9 mouse cellular contexts compared by ENCODE assay signal in the genomic region with DNA sequence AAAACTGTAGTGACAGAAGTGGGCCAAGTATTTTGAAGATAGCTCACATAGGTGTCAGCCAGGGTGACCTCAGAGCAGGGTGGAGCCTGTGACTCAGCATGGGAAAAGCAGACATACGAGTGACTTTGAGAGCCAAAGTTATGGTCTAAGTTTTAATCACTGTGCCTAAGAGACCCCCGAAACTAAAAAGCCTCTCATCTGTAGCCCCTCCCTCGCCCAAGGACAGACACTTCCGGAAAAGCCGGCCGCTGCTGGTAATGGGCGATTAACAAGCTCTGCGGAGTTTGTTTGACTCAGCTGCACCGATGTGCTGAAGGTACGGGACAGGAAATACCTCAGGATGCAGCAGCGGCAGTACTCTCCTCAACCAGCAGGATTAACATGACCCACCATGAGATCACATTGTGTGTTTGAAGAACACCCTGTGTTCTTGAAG.
A peak's percentile ranks its signal among the peaks of the same experiment; 100 is the strongest.
DNase-seq lines count a peak whose midpoint lies in the region; ATAC-seq and TF ChIP-seq lines count a peak whose summit lies in the region.
"Had no signal": no experiment of that assay in that cellular context is flagged by ENCODE, and none has a peak within 500 bp of the region (broad histone marks: within the 10 kb centered on the region; RNA-seq: fewer than 3 reads in every experiment).

No protein-coding gene starts in this region.

- no peak overlapping the region for H3K4me3 ChIP-seq in kidney, adult 2 months (ENCODE audit: insufficient read depth, low read depth, low read length)
- no peak overlapping the region for H3K4me3 ChIP-seq in midbrain, embryonic 13.5 days (replicated peaks)

- no peak overlapping the region for H3K9ac ChIP-seq in midbrain, embryonic 13.5 days (replicated peaks)

- TF ChIP-seq CTCF in kidney, adult 2 months (conservative IDR thresholded peaks at IDR 0.05; ENCODE audit: insufficient read depth, insufficient read length, low read depth, low read length), result no peak

- WGBS in kidney, adult 2 months, result 65% methylated on average over 11 of the region's 11 CpGs
- WGBS in midbrain, embryonic 13.5 days, result 76% methylated on average over 11 of the region's 11 CpGs

- no peaks in the 10 kb centered on the region for H3K9me3 ChIP-seq in midbrain, embryonic 13.5 days

- intact Hi-C loops in gastrocnemius, postnatal 14 days (cut with DNase I; ENCODE audit: low total_unique reads), result loop anchor here (5.0 kb wide), 1 partner anchor 254 kb away; no protein-coding TSS in a partner anchor

- no peak for TF ChIP-seq POLR2A in kidney, adult 2 months (IDR thresholded peaks at IDR 0.05; ENCODE audit: low read depth, low read length)

- no peak overlapping the region for H3K4me2 ChIP-seq in midbrain, embryonic 13.5 days (replicated peaks)

- H3K36me3 ChIP-seq in kidney, adult 2 months (ENCODE audit: control insufficient read depth, insufficient read depth, low read length), result no peaks in the 10 kb centered on the region
- no peaks in the 10 kb centered on the region for H3K36me3 ChIP-seq in midbrain, embryonic 13.5 days

- no peak overlapping the region for H3K27ac ChIP-seq in kidney, adult 2 months (ENCODE audit: insufficient read depth, low read depth, low read length)
- H3K27ac ChIP-seq in midbrain, embryonic 13.5 days, result no peak overlapping the region
- H3K27ac ChIP-seq: macrophage had no signal

- ATAC-seq in activated CD4-positive, CD25-positive, alpha-beta regulatory T cell, adult 4 months, result peak; percentile 84
- no peak for ATAC-seq in midbrain, embryonic 13.5 days
- no peak for ATAC-seq in cerebellum, adult (ENCODE audit: insufficient number of reproducible peaks, low FRiP score, low TSS enrichment)

- no peaks in the 10 kb centered on the region for H3K27me3 ChIP-seq in kidney, adult 2 months (replicated peaks; ENCODE audit: control insufficient read depth, insufficient read depth, low read length)
- H3K27me3 ChIP-seq in midbrain, embryonic 13.5 days, result 0 out of 2 replicates have a peak, but pooled peaks cover 4% of the 10 kb centered on the region

- no peaks in the 10 kb centered on the region for H3K4me1 ChIP-seq in kidney, adult 2 months (ENCODE audit: control insufficient read depth, insufficient read depth, low read length)
- H3K4me1 ChIP-seq in midbrain, embryonic 13.5 days (replicated peaks), result peaks cover 28% of the 10 kb centered on the region

- DNase-seq in kidney, adult 2 months, result peak; percentile 46
- no peak for DNase-seq in kidney, adult 11 months
- DNase-seq in induced T-regulatory cell, adult 2 months (ENCODE audit: low read depth), result peak; percentile 86
- peak; percentile 35 to 47 for DNase-seq in natural killer cell, adult 2 months (ENCODE audit: low spot score in 2 of 2)
- DNase-seq in gastrocnemius, postnatal 14 days, result no peak

Comparison
In these comparisons a context has a peak if more than half of its experiments do, and no peak if none do; other contexts are left out.
1. DNase-seq: peak in kidney, adult 2 months (single experiment), induced T-regulatory cell, adult 2 months (single experiment) and natural killer cell, adult 2 months (2 of 2); none in kidney, adult 11 months (single experiment) and gastrocnemius, postnatal 14 days (single experiment).